Mouse (Mus musculus) hindbrain, embryonic 10.5 days (tissue): ENCODE data around the gene Agpat1. TPM values are rescaled to one million over a fixed set of nuclear protein-coding genes. Genes with fewer than 3 reads are reported as not detected.
A peak's percentile ranks its signal among the peaks of the same experiment; 100 is the strongest.

Experiments
- DNase-seq: peaks from one replicate; pipeline ENCODE4 v3.0.0-alpha.2; 2017; ENCODE audit warnings: low spot score
- H3K27ac ChIP-seq: fragments of 300-500 bp; sonication (generic); 2 replicates; pipeline ENCODE4 v1.5.1; 2016; ENCODE audit warnings: mild to moderate bottlenecking, moderate library complexity
- H3K27me3 ChIP-seq: fragments of 300-500 bp; sonication (generic); 2 replicates; pipeline ENCODE4 v1.6.1; 2016; ENCODE audit warnings: mild to moderate bottlenecking; ENCODE audit not compliant: poor library complexity, insufficient read depth, severe bottlenecking
- H3K36me3 ChIP-seq: fragments of 300-500 bp; sonication (generic); 2 replicates; pipeline ENCODE4 v1.6.1; 2016; ENCODE audit warnings: mild to moderate bottlenecking, moderate library complexity
- H3K4me1 ChIP-seq: fragments of 300-500 bp; sonication (generic); replicated peaks from 2 replicates; pipeline ENCODE4 v1.6.1; 2016; ENCODE audit warnings: mild to moderate bottlenecking
- H3K4me3 ChIP-seq: fragments of 300-500 bp; sonication (generic); 2 replicates; pipeline ENCODE4 v1.5.1; 2016; ENCODE audit warnings: mild to moderate bottlenecking, moderate library complexity
- H3K9me3 ChIP-seq: fragments of 300-500 bp; sonication (generic); 2 replicates; pipeline ENCODE4 v1.6.1; 2016; ENCODE audit warnings: mild to moderate bottlenecking, moderate library complexity
- WGBS: fragments of 180-500 bp; shearing (Covaris S2); methylation state at CpG from one replicate; pipeline ENCODE4 v1.1.7; 2016; 5-methylcytosine and 5-hydroxymethylcytosine counted together
- polyA plus RNA-seq: library from polyadenylated mRNA; unstranded; fragments of >200 nt; fragmentation: Nextera tagmentation; extraction: Ambion mirVana; gene quantifications from 2 replicates; pipeline ENCODE4 v1.2.1, GENCODE M21; 2016

Gene Agpat1
- polyA plus RNA-seq, 1 experiment from 2014 or later = 104 TPM

GRCm38 (mm10) chr17:34657271-34657670 is 53.2 kb downstream of the Agpat1 start:
- peaks cover 29% of the 10 kb centered on the region for H3K27me3 ChIP-seq
- no peak overlapping the region for H3K4me3 ChIP-seq
- H3K4me1 ChIP-seq = peaks cover 46% of the 10 kb centered on the region
- H3K9me3 ChIP-seq = no peaks in the 10 kb centered on the region
- no peak for DNase-seq
- H3K27ac ChIP-seq = no peak overlapping the region
- 27% methylated on average over 2 of the region's 2 CpGs for WGBS
- peaks cover 33% of the 10 kb centered on the region for H3K36me3 ChIP-seq

- DNase-seq = no peak
- Histone ChIP-seq H3K36me3 (peaks cover 24% of the 10 kb centered on the region), H3K27me3 (peaks cover 35% of the 10 kb centered on the region), H3K4me1 (peaks cover 46% of the 10 kb centered on the region), H3K9me3 (no peaks in the 10 kb centered on the region), H3K4me3 (no peak overlapping the region), H3K27ac (no peak overlapping the region)
- WGBS = 85% methylated on average over 2 of the region's 2 CpGs
Measured at GRCm38 (mm10) chr17:34658145-34658544, 54.1 kb downstream of the Agpat1 start.

GRCm38 (mm10) chr17:34658591-34658990 is 54.5 kb downstream of the Agpat1 start:
- no peak overlapping the region for H3K27ac ChIP-seq
- no peak for DNase-seq
- no peaks in the 10 kb centered on the region for H3K9me3 ChIP-seq
- H3K4me3 ChIP-seq = no peak overlapping the region
- H3K27me3 ChIP-seq = peaks cover 38% of the 10 kb centered on the region
- 83% methylated on average over 3 of the region's 3 CpGs for WGBS
- H3K36me3 ChIP-seq = peaks cover 20% of the 10 kb centered on the region
- peaks cover 45% of the 10 kb centered on the region for H3K4me1 ChIP-seq

- Histone ChIP-seq H3K27ac (no peak overlapping the region), H3K4me3 (no peak overlapping the region), H3K27me3 (peaks cover 38% of the 10 kb centered on the region), H3K36me3 (peaks cover 12% of the 10 kb centered on the region), H3K4me1 (peaks cover 41% of the 10 kb centered on the region), H3K9me3 (no peaks in the 10 kb centered on the region)
- WGBS = 76% methylated on average over 12 of the region's 12 CpGs
- no peak for DNase-seq
Measured at GRCm38 (mm10) chr17:34659181-34659896, 55.3 kb downstream of the Agpat1 start.

- Histone ChIP-seq H3K27ac (no peak overlapping the region), H3K9me3 (no peaks in the 10 kb centered on the region), H3K27me3 (peaks cover 38% of the 10 kb centered on the region), H3K4me1 (peaks cover 41% of the 10 kb centered on the region), H3K36me3 (peaks cover 7% of the 10 kb centered on the region), H3K4me3 (no peak overlapping the region)
- WGBS = 66% methylated on average over 3 of the region's 3 CpGs
- no peak for DNase-seq
Measured at GRCm38 (mm10) chr17:34659897-34660214, 55.8 kb downstream of the Agpat1 start.

GRCm38 (mm10) chr17:34660259-34660820 is 56.3 kb downstream of the Agpat1 start:
- H3K9me3 ChIP-seq = no peaks in the 10 kb centered on the region
- DNase-seq = no peak
- no peak overlapping the region for H3K27ac ChIP-seq
- peaks cover 2% of the 10 kb centered on the region for H3K36me3 ChIP-seq
- H3K27me3 ChIP-seq = peaks cover 38% of the 10 kb centered on the region
- peaks cover 37% of the 10 kb centered on the region for H3K4me1 ChIP-seq
- 39% methylated on average over 11 of the region's 11 CpGs for WGBS
- H3K4me3 ChIP-seq = no peak overlapping the region

GRCm38 (mm10) chr17:34661121-34661591 is 57.1 kb downstream of the Agpat1 start:
- Histone ChIP-seq H3K27me3 (peaks cover 45% of the 10 kb centered on the region), H3K4me3 (peak overlapping the region; percentile 32), H3K4me1 (peaks cover 29% of the 10 kb centered on the region), H3K9me3 (no peaks in the 10 kb centered on the region), H3K36me3 (no peaks in the 10 kb centered on the region), H3K27ac (no peak overlapping the region)
- DNase-seq = no peak
- WGBS = 10% methylated on average over 19 of the region's 19 CpGs

GRCm38 (mm10) chr17:34662468-34662867 is 58.4 kb downstream of the Agpat1 start:
- 81% methylated on average over 1 of the region's 1 CpGs for WGBS
- no peak for DNase-seq
- H3K36me3 ChIP-seq = no peaks in the 10 kb centered on the region
- no peak overlapping the region for H3K27ac ChIP-seq
- H3K4me1 ChIP-seq = peaks cover 17% of the 10 kb centered on the region
- no peak overlapping the region for H3K4me3 ChIP-seq
- H3K27me3 ChIP-seq = peaks cover 45% of the 10 kb centered on the region
- no peaks in the 10 kb centered on the region for H3K9me3 ChIP-seq

GRCm38 (mm10) chr17:34662978-34663377 is 58.9 kb downstream of the Agpat1 start:
- H3K4me3 ChIP-seq = no peak overlapping the region
- WGBS = 86% methylated on average over 8 of the region's 8 CpGs
- no peaks in the 10 kb centered on the region for H3K36me3 ChIP-seq
- H3K9me3 ChIP-seq = no peaks in the 10 kb centered on the region
- H3K27me3 ChIP-seq = peaks cover 45% of the 10 kb centered on the region
- no peak for DNase-seq
- H3K4me1 ChIP-seq = peaks cover 15% of the 10 kb centered on the region
- no peak overlapping the region for H3K27ac ChIP-seq

Other genes with a start within 250 kb of the Agpat1 start
- gene Btnl2, start 249.4 kb upstream of the Agpat1 start, polyA plus RNA-seq = not detected in 2 replicates
- not detected in 2 replicates for gene Btnl1, start 227.1 kb upstream of the Agpat1 start, polyA plus RNA-seq
- 1.4 and 2.0 TPM in 2 replicates for gene BC051142, start 205.4 kb upstream of the Agpat1 start, polyA plus RNA-seq
- gene Btnl4, start 126.9 kb upstream of the Agpat1 start, polyA plus RNA-seq = not detected in 2 replicates
- not detected in 2 replicates for gene Btnl6, start 86.9 kb upstream of the Agpat1 start, polyA plus RNA-seq
- gene Notch4, start 40.0 kb upstream of the Agpat1 start, polyA plus RNA-seq = 9.1 and 12.5 TPM in 2 replicates
- gene Gpsm3, start 14.5 kb upstream of the Agpat1 start, polyA plus RNA-seq = 8.1 and 8.4 TPM in 2 replicates
- 17.7 and 17.8 TPM in 2 replicates for gene Pbx2, start 13.0 kb upstream of the Agpat1 start, polyA plus RNA-seq
- gene Ager, start 6.4 kb upstream of the Agpat1 start, polyA plus RNA-seq = 2.0 and 2.7 TPM in 2 replicates
- 202 and 223 TPM in 2 replicates for gene Rnf5, start 572 bp upstream of the Agpat1 start, polyA plus RNA-seq
- gene Egfl8, start 11.7 kb downstream of the Agpat1 start, polyA plus RNA-seq = 6.0 and 6.1 TPM in 2 replicates
- 22.7 and 28.7 TPM in 2 replicates for gene Ppt2, start 24.2 kb downstream of the Agpat1 start, polyA plus RNA-seq
- 0.58 and 1.4 TPM in 2 replicates for gene Prrt1, start 25.3 kb downstream of the Agpat1 start, polyA plus RNA-seq
- gene Fkbpl, start 40.5 kb downstream of the Agpat1 start, polyA plus RNA-seq = 19.4 and 19.6 TPM in 2 replicates
- gene Atf6b, start 42.9 kb downstream of the Agpat1 start, polyA plus RNA-seq = 111 and 118 TPM in 2 replicates
- gene Tnxb, start 66.3 kb downstream of the Agpat1 start, polyA plus RNA-seq = 0.01 and 0.02 TPM in 2 replicates
- gene C4b, start 139.6 kb downstream of the Agpat1 start, polyA plus RNA-seq = not detected in 2 replicates
- not detected in 2 replicates for gene Cyp21a1, start 200.3 kb downstream of the Agpat1 start, polyA plus RNA-seq
- 29.0 and 34.4 TPM in 2 replicates for gene Stk19, start 232.7 kb downstream of the Agpat1 start, polyA plus RNA-seq
- gene Dxo, start 232.8 kb downstream of the Agpat1 start, polyA plus RNA-seq = 83.2 and 83.7 TPM in 2 replicates
- gene Skiv2l, start 245.9 kb downstream of the Agpat1 start, polyA plus RNA-seq = 58.2 and 65.1 TPM in 2 replicates
- gene Nelfe, start 246.1 kb downstream of the Agpat1 start, polyA plus RNA-seq = 137 and 139 TPM in 2 replicates